Mouse (Mus musculus) layer of hippocampus, postnatal 36 days (tissue): ENCODE results near the gene Armc6. TPM values are rescaled to one million over a fixed set of nuclear protein-coding genes. Genes with fewer than 3 reads are reported as not detected.

Experiments
- DNase-seq, 2 experiments: peaks; one replicate each; pipeline ENCODE4 v3.0.0; 2022
- total RNA-seq, 2 experiments: library from RNA; stranded (reverse); gene quantifications; 2 replicates each; pipeline ENCODE4 v1.2.3; 2021

The Armc6 gene
- total RNA-seq: 10 to 100 TPM; 47.0 to 50.5 TPM

- DNase-seq: peak; percentile 94 to 96
These were observed at the start of gene Armc6, which contains the start of gene Sugp2 for GRCm38 (mm10) chr8:70234080-70234780. Armc6 (minus strand) TSS chr8:70234466. Sugp2 (plus strand) TSS chr8:70234226.

DNA sequence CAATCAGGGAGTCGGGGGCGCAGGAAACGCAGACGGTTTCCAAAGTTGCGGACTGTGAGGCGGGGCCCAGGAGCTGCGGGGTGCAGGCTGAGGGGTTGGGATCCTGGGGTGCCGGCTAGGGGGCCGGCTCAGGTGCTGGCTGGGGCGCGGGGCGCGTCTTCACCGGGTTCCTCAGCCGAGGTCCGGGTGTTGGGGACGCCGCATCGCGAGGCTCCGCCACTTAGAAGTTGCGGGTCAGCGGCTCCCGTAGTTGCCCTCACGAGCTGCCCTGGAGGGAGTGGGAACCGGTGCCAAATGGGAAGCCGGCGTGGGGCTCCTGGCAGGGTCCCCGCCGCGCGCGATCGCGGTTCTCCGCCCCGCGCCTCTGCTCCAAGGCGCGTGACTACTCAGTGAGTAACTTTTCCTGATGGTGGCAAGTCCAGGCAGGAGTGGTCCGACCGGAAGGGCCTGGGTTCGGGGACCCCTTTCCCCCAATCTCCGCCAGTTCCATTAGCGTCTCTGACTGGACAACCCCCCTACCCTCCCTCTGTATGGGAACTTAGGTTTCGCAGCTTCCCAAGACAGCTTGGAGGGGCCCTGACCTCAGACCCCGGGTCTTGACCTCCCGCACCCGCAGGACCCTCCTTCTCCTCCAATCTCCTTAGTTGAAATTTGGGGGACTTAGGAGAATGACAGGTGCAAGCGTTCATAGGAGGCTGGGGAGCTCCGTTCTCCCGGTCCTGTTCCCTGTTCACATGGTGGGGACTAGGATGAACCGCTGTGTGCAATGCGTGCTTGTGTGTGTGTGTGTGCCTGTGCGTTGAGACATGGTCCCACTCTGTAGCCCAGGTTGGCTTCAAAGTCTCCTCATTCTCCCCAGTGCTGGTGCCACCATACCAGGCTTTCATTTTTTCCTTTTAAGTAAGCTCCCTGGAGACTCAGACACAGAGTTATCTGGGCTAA, 49.1 kb upstream of the Armc6 start:
- no peak for DNase-seq

GRCm38 (mm10) chr8:70282603-70283135, 48.4 kb upstream of the Armc6 start, which contains the start of gene Homer3:
Homer3 (plus strand) TSS chr8:70282827.
- peak; percentile 82 to 84 for DNase-seq

DNA sequence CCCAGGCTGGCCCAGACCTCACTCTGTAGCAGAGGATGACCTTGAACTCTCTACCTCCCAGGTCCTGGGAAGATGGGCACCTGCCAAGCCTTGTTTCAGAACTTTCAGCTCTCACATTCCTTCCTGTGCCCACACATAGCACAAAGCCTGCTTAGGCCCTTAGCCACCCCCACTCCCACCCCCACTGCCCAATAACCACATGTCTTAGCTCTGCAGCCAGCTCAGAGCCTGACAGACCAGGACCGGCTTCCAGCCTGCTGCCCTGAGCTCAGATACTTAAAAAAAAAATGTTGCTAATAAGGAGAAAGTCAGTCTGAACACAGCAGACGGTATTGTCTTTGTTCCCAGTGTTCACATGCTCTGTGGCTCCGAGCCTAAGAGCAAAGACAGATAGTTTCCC, 46.7 kb upstream of the Armc6 start:
- DNase-seq: peak; percentile 22 to 32

DNA sequence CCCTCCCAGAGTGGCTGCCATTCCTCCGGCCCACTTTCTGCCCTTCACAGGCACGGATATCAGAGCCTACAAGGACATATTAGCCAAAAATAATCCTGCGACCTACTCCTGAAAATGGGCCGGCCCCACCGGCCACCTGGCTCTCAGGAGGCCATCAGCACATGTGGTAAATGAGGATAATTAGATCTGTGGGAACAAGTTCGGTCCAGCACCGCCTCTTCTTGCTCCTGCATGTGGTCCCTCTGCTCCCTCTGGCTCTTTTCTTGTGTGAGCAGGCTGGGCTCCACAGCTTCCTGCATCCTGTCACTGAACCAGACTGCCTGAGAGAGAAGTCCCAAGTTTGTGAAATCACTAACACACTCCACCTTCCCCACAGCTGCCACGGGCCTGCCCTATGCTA, 45.0 kb upstream of the Armc6 start:
- DNase-seq: no peak

DNA sequence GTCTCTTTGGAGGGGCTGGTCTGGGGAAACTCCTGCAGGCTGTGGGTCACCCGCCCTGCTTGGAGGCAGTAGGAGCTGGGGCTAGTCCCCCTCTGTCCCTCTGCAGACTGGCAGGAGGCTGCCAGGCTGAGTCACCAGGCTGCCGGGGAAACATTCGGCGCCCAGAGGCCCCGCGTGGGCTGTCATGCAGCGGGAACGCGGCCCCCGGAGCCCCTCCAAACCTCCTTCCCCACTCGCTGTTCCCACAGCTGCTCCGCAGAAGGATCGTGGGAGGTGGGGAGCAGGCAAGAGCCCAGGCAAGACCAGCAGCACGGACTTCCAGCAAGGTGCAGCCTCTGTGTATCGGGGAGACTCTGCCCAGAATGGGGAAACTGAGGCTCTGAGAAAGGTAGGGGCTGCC, 43.9 kb upstream of the Armc6 start:
- DNase-seq: peak; percentile 54 to 66

DNA sequence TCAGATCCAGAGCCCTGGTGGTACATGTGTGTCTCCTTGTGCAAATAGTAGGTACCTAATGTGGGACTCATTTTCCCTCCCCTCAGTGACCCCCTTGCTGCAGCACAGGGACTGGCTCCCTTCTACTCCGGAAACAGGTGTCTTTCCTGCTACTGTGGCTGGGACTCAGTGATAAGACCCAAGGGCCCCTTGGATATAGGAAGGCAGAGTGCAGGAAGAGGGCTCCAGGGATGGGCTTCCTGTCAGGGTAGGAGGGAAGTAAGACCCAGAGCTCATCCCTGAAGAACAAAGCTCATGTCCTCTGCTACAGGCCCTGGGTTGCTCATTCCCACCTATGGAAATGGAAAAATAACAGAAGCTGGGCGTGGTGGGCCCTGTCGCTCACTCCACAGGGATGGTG, 42.2 kb upstream of the Armc6 start:
- DNase-seq: no peak

- DNase-seq: no peak
These were observed 40.1 kb upstream of the Armc6 start for GRCm38 (mm10) chr8:70274350-70274749.

- no peak for DNase-seq
These were observed 38.7 kb upstream of the Armc6 start for GRCm38 (mm10) chr8:70272949-70273348.

DNA sequence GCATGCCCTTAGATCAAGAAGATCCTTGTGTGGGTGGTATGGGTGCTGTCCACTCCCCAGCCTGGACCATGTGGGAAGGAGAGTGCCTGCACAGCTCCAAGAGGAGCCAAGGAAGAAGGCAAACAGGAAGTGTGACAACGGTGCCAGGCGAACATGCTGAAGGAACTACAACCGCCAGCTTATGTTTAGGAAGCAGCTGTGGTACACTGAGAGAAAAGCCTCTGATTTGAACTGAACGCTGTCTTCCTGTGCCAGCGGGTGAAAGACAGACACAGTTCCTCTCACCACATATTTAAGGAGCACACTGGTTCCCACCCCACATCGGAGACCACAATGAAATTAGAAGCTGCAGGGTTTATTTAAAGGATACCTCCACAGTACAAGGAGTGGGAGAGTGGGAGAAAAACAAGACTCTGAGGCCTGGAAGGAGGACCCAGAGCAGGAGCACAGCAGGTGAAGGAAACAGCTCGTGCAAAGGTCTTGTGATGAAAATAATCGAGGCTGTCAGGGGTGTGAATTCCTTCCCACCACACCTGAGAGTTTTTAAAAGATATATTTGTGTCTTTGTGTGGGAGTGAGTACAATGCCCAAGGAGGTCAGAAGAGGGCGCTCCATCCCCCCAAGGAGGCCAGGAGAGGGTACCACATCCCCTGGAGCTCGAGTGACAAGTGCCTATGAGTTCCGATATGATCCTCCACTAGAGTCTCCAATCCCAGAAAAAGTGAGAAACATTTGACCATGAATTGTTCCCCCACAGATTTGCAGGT, 34.7 kb upstream of the Armc6 start:
- peak in 1 of 2 experiments; percentile 31 for DNase-seq

- DNase-seq: no peak
These were observed 34.0 kb upstream of the Armc6 start for GRCm38 (mm10) chr8:70268311-70268710.

DNA sequence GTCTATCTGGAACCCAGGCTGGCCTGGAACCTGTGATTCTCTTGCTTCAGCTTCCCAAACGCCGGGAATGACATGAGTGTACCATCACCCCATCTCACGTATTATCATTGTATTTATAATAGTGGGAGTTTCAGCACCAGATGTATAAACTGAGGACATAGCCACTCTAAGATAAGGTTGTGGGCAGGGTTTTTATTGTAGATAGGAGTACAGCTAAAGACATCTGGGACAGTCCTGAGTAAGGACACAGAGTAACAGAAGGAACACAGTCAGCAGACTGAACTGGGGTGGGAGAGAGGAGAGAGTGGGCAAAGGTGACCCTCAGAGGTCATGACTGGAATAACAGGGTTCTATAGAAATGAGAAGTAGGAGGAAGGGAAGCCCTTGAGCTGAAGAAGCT, 33.4 kb upstream of the Armc6 start:
- no peak for DNase-seq

- DNase-seq: no peak
These were observed 24.8 kb upstream of the Armc6 start for GRCm38 (mm10) chr8:70259043-70259442.

- no peak for DNase-seq
These were observed 24.3 kb upstream of the Armc6 start for GRCm38 (mm10) chr8:70258600-70258999.

DNA sequence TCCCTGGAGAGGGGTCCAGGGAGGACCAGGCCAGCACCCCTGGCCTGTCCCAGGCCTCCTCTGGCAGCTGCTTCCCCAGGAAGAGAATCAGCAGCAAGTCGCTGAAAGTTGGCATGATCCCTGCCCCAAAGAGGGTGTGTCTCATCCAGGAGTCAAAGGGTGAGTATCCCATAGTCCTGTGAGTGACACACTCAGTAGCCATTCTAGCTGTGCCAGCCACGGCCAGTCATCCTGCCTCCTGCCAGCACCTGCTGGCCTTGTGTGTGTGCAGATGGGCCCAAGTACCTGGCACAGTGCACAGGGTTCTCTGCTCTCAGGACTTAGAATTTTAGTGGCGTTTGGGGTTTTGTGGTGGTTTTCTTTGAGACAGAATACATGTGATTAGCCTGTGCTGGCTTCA, 23.2 kb upstream of the Armc6 start:
- DNase-seq: no peak

DNA sequence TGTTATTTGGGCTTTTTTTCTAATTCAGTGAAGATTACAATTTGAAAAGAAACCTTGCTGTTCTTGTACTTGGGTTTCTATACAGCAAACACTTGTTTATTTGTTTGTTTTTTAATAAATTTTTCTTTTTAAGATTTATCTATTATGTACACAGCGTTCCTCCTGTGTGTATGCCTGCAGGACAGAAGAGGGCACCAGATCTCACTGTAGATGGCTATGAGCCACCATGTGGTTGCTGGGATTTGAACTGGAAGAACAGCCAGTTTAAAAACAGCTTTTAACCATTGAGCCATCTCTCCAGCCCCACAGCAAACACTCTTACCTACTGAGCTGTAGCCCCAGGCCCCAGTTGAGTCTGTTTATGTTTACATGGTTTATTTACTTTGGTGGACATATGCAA, 20.4 kb upstream of the Armc6 start:
- DNase-seq: no peak

- DNase-seq: no peak
These were observed 13.6 kb upstream of the Armc6 start for GRCm38 (mm10) chr8:70247841-70248240.

DNA sequence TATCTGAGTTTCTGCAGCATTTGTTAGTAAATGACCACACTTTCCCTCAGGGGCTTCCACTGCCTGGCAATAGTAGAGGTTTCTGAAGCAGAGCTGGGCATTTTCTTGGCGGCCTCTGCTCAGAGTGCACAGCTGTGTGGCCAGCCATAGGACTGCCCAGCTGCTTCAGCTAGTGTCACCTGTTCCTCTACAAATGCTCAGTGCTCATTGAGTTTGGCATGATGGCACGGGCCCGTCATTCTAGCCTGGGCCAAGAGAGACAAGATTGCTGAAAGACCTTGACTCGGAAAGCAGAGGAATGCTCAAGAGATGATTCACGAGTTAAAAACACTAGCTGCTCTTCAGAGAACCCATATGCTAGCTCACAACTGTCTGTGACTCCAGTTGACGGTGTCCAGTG, 12.4 kb upstream of the Armc6 start:
- DNase-seq: no peak

DNA sequence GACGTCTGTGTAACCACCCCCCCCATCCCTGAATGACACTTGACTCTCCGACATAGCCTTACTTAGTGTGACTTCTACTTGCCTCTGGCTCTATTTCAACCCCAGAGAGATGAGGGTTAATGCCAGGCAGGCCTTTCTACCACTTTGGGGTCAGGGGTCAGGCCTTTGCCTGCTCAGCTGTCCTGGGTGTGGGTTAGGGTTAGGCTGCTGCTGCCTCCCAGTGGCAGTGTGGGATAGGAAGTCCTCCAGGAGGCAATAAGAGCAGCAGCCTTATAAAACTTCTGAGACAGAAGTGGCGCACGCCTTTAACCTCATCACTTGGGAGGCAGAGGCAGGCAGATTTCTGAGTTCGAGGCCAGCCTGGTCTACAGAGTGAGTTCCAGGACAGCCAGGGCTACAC, 6.4 kb upstream of the Armc6 start:
- no peak for DNase-seq

GRCm38 (mm10) chr8:70237842-70238241, 3.6 kb upstream of the Armc6 start:
- no peak for DNase-seq

- no peak for DNase-seq
These were observed 489 bp upstream of the Armc6 start for GRCm38 (mm10) chr8:70234781-70235128.

- no peak for DNase-seq
These were observed 660 bp downstream of the Armc6 start for GRCm38 (mm10) chr8:70233606-70234005.

DNA sequence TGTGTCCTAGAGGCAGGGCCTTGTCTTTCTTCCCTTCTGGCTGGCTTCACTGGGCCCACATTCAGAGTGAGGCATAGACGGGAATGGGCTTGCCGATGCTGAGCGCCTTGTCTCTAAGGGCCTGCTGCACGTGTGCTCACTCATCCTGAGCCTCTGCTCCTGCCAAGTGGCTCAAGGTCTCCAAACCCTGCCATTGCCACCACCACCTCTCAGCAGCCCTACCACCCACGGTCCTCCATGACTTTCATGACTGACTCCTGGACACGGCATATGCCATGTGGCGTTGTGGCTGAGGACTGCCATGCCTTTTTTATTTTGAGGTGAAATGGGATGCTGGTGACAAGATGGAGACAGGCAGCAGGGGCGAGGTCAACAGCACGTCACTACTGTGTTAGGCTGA, 3.4 kb downstream of the Armc6 start:
- DNase-seq: no peak
